Mouse (Mus musculus): ENCODE results near the gene Tril.

Gene Tril

DNA sequence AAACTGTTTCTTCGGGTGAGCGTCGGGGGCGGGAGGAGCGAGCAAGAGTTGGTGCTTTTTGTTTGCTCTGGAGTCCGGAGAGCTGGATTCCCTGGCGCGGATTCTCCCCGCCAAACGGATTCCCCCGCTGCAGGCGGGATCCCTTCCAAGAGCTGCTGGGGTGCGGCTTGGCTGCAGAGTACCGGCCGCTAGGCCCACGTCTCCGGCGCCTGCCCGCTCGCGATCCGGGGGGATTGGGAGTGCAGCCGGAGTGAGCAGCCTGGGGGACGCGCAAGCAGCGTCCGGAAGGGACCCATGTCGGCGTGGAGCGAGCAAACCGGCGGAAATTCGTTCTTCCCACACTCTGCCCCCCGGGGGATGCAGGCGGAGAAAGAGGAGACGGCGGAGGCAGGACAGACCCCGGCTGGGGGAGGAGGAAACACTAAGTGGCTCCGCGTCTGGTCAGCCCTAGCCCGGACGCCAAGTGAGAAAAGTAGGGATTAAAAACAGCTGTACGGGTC, at the start of gene Tril:
Tril (minus strand) TSS at position 345 of the 500 bp plus-strand sequence.
- peak; percentile 88 for DNase-seq (ENCODE audit: extremely low spot score)

DNA sequence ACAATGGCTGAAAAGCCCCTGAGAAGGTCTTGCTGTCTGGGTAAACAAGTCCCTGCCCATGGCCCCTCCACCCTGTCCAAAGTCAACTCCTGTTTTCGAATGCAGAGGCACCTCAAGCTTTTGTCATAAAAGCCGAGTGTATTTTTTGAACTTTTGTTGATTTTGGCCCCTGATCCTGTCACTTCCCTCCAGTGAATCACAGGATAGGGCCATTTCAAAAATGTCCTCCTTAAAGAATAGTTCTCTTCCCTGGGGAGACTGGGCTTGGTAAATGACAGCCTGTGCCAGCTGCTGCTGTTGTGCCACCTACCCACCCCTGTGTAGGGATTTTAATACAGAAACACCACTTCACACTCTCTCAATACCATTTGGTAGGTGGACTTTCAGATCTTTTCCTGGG, 42.4 kb upstream of the Tril start:
- no peak for DNase-seq (ENCODE audit: extremely low spot score)

DNA sequence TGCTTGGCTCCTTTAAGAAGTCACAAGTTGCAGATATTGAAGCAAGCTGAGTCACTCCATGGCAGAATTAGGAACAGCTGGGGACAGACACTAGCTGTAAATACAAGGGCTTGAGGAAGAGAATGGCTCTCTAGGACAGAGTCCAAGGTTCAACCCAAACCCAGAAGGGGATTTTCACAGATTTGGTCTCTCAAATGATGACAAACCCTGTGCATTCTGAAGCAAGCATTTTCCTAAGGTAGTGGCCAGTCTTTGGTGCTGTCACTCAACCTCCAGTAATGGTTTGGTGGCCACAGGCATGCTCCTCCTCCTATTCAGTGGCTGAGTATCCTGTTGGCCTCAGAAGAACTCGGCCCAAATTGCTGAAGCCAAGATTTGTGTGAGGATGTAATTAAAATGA, 38.5 kb upstream of the Tril start:
- DNase-seq (ENCODE audit: extremely low spot score), result no peak

DNA sequence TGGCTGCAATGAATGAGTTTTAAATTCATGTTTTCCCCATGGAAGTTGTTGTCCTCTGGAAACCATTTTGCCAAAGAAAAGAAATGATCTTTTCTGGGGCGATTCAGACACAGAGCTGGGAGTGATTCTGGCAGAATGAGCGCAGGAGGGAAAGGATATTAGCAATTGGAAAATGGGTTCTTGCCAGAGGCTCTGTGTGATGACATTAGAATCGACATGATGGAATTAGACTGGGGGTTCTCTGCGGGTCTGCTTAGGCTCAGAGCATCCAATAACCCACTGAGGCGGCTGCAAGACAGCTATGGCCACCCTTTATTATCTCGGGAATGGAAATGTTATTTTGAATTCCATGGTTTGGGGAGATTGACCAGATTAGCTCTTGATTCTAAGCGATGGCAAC, 37.2 kb upstream of the Tril start:
- no peak for DNase-seq (ENCODE audit: extremely low spot score)

DNA sequence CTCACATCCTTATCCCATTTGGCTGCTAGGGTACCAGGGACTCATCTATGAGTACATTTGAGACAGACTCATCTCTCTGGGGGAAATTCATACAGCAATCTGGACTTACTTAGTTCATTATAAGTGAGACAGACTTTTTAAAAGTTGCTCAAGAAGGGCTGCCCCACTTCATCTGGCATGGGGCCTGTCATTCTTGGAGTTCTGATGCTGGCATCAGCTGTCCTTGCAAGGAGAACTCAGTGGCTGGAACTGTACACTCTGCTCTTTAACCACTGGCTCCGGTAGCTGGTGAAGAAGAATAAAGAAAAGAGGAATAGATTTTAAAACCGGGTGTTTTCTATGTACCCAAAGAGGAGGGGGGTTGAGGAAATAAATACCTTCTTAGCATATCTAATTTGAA, 36.1 kb upstream of the Tril start:
- DNase-seq (ENCODE audit: extremely low spot score), result no peak

- DNase-seq (ENCODE audit: extremely low spot score), result no peak
Observed at GRCm38 (mm10) chr6:53854971-53855856, 34.6 kb upstream of the Tril start.

GRCm38 (mm10) chr6:53854226-53854625, 33.6 kb upstream of the Tril start:
- no peak for DNase-seq (ENCODE audit: extremely low spot score)

- DNase-seq (ENCODE audit: extremely low spot score), result no peak
Observed at GRCm38 (mm10) chr6:53853546-53853945, 32.9 kb upstream of the Tril start.

- no peak for DNase-seq (ENCODE audit: extremely low spot score)
Observed at GRCm38 (mm10) chr6:53844626-53845025, 24.0 kb upstream of the Tril start.

GRCm38 (mm10) chr6:53825213-53825612, 4.6 kb upstream of the Tril start:
- no peak for DNase-seq (ENCODE audit: extremely low spot score)

DNA sequence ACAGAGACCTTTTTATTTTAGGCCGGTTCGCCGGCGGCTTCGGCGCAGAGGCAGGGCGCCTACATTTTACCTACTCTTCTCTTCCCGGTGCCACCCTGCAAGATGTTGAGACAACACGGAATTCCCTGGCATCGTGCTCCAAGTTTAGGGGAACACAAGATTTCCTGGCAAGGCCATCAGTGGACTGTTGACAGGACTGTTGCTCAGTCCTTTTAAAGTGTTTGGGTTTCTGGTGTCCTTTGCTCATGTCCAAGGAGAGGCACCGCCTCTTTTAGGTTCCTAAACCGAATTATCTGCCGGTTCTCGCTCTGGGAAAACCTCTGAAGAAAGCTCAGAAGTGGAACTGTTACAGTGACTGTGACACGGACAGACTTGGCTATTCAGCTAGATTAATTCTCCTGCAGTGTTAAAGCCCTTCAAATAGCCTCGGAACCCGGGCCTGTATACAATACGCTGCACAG, 441 bp upstream of the Tril start:
- no peak for DNase-seq (ENCODE audit: extremely low spot score)

GRCm38 (mm10) chr6:53819761-53820485, 707 bp downstream of the Tril start:
- DNase-seq (ENCODE audit: extremely low spot score), result no peak

DNA sequence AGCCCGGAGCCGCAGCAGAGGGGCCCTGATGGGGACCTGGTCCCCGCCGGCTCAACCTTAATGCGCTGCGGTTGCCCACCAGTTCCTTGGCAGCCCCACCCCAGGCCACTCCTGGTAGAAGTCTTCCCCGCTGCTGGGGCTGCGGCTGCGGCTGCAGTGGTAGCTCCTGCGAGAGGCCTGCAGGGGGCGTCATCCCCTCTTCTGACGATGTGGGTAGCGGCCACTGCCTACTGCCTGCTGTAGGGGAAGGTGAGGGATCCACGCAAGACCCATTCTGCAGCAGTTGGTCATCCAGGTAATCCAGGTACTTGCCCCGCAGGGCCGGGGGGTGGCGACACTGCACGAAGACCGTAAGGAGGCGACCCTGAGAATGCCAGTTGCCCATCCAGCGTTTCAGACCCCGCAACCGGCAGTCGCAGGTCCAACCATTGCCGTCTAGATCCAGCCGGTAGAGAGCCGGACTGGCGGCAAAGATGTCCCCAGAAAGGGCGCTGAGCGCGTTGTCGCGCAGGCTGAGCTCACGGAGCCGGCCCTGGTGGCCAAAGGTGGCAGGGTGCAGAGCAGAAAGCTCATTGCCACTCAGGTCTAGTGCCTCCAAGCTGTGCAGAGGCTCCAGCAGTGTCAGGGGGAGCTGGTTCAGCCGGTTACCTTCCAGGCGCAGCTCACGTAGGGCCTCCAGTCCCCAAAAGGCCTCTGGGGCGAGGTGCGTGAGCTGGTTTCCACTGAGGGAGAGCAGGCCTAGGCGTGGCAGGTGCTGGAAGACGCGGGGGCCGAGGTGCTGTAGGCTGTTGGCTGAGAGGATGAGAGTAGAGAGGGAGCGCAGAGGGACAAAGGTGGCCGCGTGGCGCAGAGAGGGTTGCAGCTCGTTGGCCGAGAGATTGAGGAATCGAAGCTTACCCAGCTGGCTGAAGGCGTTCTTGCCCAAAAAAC, 1.6 kb downstream of the Tril start:
- peak; percentile 75 for DNase-seq (ENCODE audit: extremely low spot score)

DNA sequence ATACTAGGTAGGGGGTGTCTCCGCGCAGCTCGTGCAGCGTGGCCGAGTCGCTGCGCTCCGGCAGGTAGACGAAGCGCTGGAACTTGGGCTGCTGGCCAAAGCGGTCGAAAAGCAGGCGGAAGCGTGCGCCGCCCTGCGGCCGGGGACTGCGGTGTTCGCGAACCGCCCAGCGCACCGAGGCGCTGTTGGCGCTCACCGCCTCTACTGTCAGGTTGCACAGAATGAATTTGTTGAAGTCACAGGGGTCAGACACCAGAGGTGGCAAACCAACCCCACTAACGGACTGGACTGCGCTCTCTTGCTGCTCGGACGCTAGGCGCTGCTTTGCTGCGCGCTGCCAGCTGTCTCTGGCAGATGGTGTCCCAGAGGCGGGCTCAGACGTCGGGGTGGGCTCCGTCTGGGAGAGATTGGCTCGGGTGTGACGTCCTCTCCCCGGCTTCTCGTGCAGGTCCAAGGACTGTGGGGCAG, 2.3 kb downstream of the Tril start:
- peak; percentile 74 for DNase-seq (ENCODE audit: extremely low spot score)

- DNase-seq (ENCODE audit: extremely low spot score), result peak; percentile 42
Observed at GRCm38 (mm10) chr6:53817763-53818174, 2.9 kb downstream of the Tril start.

DNA sequence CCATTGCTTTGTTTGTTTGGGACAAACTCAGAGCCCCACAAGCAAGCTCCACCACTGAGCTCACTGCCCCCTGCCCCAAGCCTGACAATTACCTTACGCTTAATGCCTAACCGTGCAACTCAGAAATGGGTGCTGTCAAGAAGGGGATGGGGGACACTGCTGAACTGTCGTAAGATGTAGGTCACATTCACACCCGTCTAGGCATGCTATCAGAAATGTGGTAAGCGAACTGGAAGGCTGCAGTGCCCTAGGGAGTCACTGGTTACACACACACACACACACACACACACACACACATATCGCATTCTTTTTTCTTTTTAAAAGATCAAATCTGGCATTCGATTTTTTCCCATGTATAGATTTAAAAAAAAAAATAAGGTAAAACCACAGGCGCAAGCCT, 4.0 kb downstream of the Tril start:
- DNase-seq (ENCODE audit: extremely low spot score), result no peak

GRCm38 (mm10) chr6:53815691-53816090, 4.9 kb downstream of the Tril start:
- no peak for DNase-seq (ENCODE audit: extremely low spot score)

GRCm38 (mm10) chr6:53814214-53814613, 6.4 kb downstream of the Tril start:
- DNase-seq (ENCODE audit: extremely low spot score), result no peak

DNA sequence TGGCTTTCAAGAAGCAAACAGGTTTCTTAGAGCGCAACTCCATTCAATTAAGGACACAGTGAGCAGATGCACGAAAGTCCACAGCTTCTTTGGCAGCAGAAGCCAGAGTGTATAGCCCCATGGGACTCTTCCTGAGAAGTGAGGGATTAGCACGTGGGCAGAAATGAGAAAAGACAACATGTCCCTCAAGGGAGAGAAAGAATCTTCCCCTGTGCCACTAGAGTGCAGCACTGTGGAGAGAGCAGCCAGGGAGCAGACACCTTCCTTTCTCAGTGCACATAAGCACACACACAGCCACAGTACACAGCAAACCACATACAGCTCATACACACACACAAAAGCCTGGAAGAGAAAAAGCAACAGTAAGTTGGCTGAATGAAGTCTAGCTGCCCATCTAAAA, 8.4 kb downstream of the Tril start:
- no peak for DNase-seq (ENCODE audit: extremely low spot score)

GRCm38 (mm10) chr6:53808801-53809200, 11.8 kb downstream of the Tril start:
- no peak for DNase-seq (ENCODE audit: extremely low spot score)

GRCm38 (mm10) chr6:53807185-53807584, 13.4 kb downstream of the Tril start:
- no peak for DNase-seq (ENCODE audit: extremely low spot score)
